Mouse (Mus musculus) myocyte (in vitro differentiated cells): ENCODE data around the gene Rnf220.

ENCODE experiments used
- MAX ChIP-seq: IDR thresholded peaks from one replicate; pipeline ENCODE4 v1.6.1; 2011; ENCODE audit warnings: low read depth, mild to moderate bottlenecking, control low read depth
- MYOG ChIP-seq, 3 experiments: IDR thresholded peaks; one replicate each; pipeline ENCODE4 v1.6.1; 2011; ENCODE audit warnings: control low read depth in 2 of 3, low read depth in 2 of 3, mild to moderate bottlenecking in 2 of 3; ENCODE audit not compliant: insufficient read length in 2 of 3, control insufficient read depth in 1 of 3, insufficient read depth in 1 of 3
- POLR2A ChIP-seq: IDR thresholded peaks from one replicate; pipeline ENCODE4 v1.6.1; 2011; ENCODE audit warnings: low read depth, mild to moderate bottlenecking, control low read depth, moderate library complexity; ENCODE audit not compliant: insufficient read length
- REST ChIP-seq: IDR thresholded peaks from one replicate; pipeline ENCODE4 v1.6.1; 2011; ENCODE audit warnings: mild to moderate bottlenecking, control low read depth, moderate library complexity; ENCODE audit not compliant: insufficient read depth, insufficient read length
- SRF ChIP-seq: IDR thresholded peaks from one replicate; pipeline ENCODE4 v1.6.1; 2011; ENCODE audit warnings: low read depth; ENCODE audit not compliant: control insufficient read depth, insufficient read length
- TCF12 ChIP-seq: IDR thresholded peaks from one replicate; pipeline ENCODE4 v1.6.1; 2011; ENCODE audit warnings: mild to moderate bottlenecking, control low read depth; ENCODE audit not compliant: poor library complexity, insufficient read depth, severe bottlenecking
- USF1 ChIP-seq: IDR thresholded peaks from one replicate; pipeline ENCODE4 v1.6.1; 2011; ENCODE audit warnings: low read depth, mild to moderate bottlenecking, control low read depth, moderate library complexity

DNA sequence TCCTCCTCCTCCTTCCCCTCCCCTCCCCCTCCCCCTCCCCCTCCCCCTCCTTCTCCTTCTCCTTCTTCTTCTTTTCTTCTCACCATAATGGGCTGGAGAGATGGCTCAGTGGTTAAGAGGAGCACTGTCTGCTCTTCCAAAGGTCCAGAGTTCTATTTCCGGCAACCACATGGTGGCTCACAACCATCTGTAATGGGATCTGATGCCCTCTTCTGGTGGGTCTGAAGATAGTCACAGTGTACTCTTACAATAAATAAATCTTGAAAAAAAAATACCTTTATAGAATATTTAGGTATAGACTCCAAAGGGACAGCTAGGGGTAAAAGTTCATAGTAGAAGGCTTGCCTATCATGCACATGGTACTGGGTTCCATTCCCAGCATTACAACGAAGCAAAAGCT lies 235.6 kb downstream of the Rnf220 start:
- TF ChIP-seq POLR2A (no peak), REST (no peak), MAX (no peak), USF1 (no peak), MYOG (IDR thresholded peaks at IDR 0.05; ENCODE audit: control insufficient read depth in 1 of 3, insufficient read depth in 1 of 3, insufficient read length in 2 of 3, low read depth in 2 of 3) (no peak), SRF (no peak), TCF12 (no peak)
